Mouse (Mus musculus): Measurements from ENCODE around the gene Heatr9.

GRCm38 (mm10) chr11:83534609-83535423, 12.8 kb upstream of the Heatr9 start:
- no peak for TF ChIP-seq CTCF (IDR thresholded peaks at IDR 0.05; ENCODE audit: control insufficient read depth, insufficient read depth, insufficient read length)
- TF ChIP-seq MAX (IDR thresholded peaks at IDR 0.05) = peak; percentile 59
- TF ChIP-seq MYOG (IDR thresholded peaks at IDR 0.05; ENCODE audit: control insufficient read depth, extremely low read depth, insufficient read length) = no peak

All from C2C12 (cell line).